Mouse (Mus musculus) midbrain, embryonic 13.5 days (tissue): ENCODE data around the gene March9. TPM values are rescaled to one million over a fixed set of nuclear protein-coding genes. Genes with fewer than 3 reads are reported as not detected.
"Not testable (repeated sequence)": the region's sequence is repeated elsewhere in the genome, so short reads cannot be mapped to it uniquely, and the experiment has no call there.

Experiments
- ATAC-seq: fragments of 200-750 bp; cut with Nextera tagmentation; 2 replicates; pipeline ENCODE4 v1.8.0; 2017; ENCODE audit warnings: mild to moderate bottlenecking, moderate TSS enrichment, moderate library complexity
- H3K27ac ChIP-seq: fragments of 300-500 bp; sonication (generic); 2 replicates; pipeline ENCODE4 v1.5.1; 2015; ENCODE audit warnings: inconsistent platforms, mild to moderate bottlenecking, moderate library complexity
- H3K27me3 ChIP-seq: fragments of 300-500 bp; sonication (generic); 2 replicates; pipeline ENCODE4 v1.6.1; 2015; ENCODE audit warnings: mild to moderate bottlenecking, inconsistent platforms
- H3K36me3 ChIP-seq: fragments of 300-500 bp; sonication (generic); 2 replicates; pipeline ENCODE4 v1.6.1; 2015; ENCODE audit warnings: mild to moderate bottlenecking, inconsistent platforms
- H3K4me1 ChIP-seq: fragments of 300-500 bp; sonication (generic); replicated peaks from 2 replicates; pipeline ENCODE4 v1.6.1; 2015; ENCODE audit warnings: inconsistent platforms
- H3K4me2 ChIP-seq: fragments of 300-500 bp; sonication (generic); replicated peaks from 2 replicates; pipeline ENCODE4 v1.6.1; 2015; ENCODE audit warnings: moderate library complexity, mild to moderate bottlenecking, inconsistent platforms
- H3K4me3 ChIP-seq: fragments of 300-500 bp; sonication (generic); replicated peaks from 2 replicates; pipeline ENCODE4 v1.5.1; 2015; ENCODE audit warnings: mild to moderate bottlenecking, inconsistent platforms
- H3K9ac ChIP-seq: fragments of 300-500 bp; sonication (generic); replicated peaks from 2 replicates; pipeline ENCODE4 v1.6.1; 2015; ENCODE audit warnings: mild to moderate bottlenecking, inconsistent platforms
- H3K9me3 ChIP-seq: fragments of 300-500 bp; sonication (generic); 2 replicates; pipeline ENCODE4 v1.6.1; 2016; ENCODE audit warnings: mild to moderate bottlenecking, inconsistent platforms
- WGBS: fragments of 180-500 bp; shearing (Covaris S2); methylation state at CpG from one replicate; pipeline ENCODE4 v1.1.7; 2015; 5-methylcytosine and 5-hydroxymethylcytosine counted together
- polyA plus RNA-seq: library from polyadenylated mRNA; unstranded; fragments of >200 nt; fragmentation: Nextera tagmentation; extraction: Ambion mirVana; gene quantifications from 2 replicates; pipeline ENCODE4 v1.2.1, GENCODE M21; 2015

The March9 gene
- polyA plus RNA-seq, 1 experiment from 2014 or later, result 6.4 TPM

DNA sequence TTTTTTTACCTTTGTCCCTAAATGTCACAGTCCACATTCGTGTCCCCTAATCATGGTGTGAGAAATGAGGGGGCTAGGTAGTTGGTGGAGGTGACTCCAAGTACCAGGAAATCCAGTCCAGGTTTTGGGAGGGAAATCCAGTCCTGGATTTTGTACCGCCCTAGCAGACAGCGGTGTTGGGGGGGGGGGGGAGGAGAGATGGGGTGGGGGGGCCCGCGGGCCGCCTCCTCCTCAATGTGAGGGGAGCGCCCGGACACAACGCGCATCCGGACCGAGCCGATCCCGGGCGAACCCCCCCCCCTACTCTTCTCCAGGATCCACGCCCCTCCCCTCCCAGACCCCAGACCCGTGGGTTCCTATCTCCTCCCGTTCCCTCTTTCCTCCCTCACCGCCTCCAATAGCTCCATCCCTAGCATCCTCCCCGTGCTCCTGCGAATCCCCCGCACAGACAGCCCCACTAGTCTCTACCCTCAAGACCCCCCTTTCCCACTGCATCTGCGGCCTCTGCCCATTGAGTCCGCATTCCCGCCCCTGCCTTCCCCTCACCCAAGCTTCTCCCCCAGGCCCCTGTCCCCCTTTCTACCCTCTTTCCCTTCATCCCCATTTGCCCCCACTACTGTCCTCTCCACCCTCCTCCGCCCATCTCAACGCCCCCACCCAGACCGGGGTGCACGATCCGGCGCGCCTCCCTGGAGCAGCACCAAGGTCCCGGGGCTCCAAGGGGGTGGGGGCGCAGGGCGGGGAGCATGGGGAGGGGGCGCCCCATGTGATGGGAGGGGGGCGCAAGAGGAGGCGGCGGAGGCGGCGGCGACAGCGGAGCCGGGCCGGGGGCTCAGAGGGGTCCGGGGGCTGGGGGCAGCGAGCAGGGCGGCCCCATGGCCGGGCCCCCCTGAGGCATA is 18.9 kb upstream of the March9 start:
- H3K36me3 ChIP-seq, result peaks cover 8% of the 10 kb centered on the region
- ATAC-seq, result peak; percentile 74
- H3K27me3 ChIP-seq, result peaks cover 37% of the 10 kb centered on the region
- H3K27ac ChIP-seq, result peak overlapping the region; percentile 93
- peak overlapping the region; percentile 72 for H3K4me3 ChIP-seq
- 0% methylated on average over 31 of the region's 49 CpGs for WGBS
- H3K9me3 ChIP-seq, result no peaks in the 10 kb centered on the region
- H3K4me2 ChIP-seq, result peak overlapping the region; percentile 93
- peak overlapping the region; percentile 95 for H3K9ac ChIP-seq
- peaks cover 65% of the 10 kb centered on the region for H3K4me1 ChIP-seq

DNA sequence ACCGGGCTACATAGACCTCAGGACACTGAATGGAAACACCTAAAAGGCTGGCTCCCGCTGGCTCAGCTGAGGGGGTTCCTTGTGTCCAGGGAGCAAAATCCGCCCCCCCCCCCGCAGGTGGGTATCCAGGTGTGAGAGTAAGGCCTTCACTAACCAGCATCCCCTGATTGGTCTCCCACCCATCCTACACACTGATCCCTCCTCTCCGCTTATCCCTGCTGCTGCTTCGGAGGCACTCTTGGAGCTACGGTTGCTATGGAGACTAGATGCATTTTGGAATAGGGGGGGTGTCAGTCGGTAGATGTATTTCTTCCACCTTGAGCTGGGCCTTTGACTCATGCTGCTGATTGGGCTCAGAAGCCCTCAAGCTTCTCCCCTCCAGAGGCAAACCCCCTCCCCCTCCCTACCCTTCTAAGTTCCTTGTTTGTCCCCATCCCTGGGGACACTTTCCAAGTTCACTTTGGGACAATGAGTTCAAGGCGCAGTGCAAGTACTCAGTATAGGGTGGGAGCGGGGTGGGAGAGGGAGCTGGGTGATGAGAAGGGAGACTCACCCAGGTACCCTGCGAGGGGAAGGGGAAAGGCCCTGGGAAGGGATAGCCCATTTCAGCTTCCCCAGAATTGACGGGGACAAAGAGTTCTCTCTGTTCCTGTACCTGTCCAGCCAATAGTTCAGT is 18.2 kb upstream of the March9 start:
- Histone ChIP-seq H3K4me3 (peak overlapping the region; percentile 72), H3K4me2 (peak overlapping the region; percentile 93), H3K36me3 (peaks cover 2% of the 10 kb centered on the region; the same call in 1 of the 2 replicates), H3K27me3 (peaks cover 36% of the 10 kb centered on the region), H3K27ac (peak overlapping the region; percentile 93), H3K9ac (peak overlapping the region; percentile 57), H3K4me1 (peaks cover 62% of the 10 kb centered on the region), H3K9me3 (no peaks in the 10 kb centered on the region)
- 4% methylated on average over 12 of the region's 12 CpGs for WGBS
- peak; percentile 67 for ATAC-seq

DNA sequence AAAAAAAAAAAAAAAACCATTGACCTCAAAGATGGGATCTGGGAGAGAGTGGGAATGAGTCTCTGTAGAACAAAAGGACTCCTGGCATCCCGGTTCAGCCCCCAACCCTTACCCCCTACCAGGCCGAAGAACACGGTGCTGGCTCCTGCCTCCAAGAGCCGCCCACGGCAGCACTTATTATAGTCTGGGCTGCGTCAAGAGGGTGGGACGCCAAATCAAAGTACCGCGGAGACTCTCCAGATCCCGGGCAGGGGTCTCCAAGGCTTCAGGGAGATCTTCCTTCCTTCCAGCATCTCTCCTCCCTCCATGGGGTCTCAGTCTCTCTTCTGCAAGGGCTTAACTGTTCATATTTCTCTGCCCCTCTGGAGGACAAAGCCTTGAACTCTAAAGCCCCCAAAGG is 17.5 kb upstream of the March9 start:
- WGBS, result 2% methylated on average over 10 of the region's 10 CpGs
- peak overlapping the region; percentile 72 for H3K4me3 ChIP-seq
- H3K36me3 ChIP-seq, result no peaks in the 10 kb centered on the region
- no peak for ATAC-seq
- H3K4me1 ChIP-seq, result peaks cover 56% of the 10 kb centered on the region
- peaks cover 31% of the 10 kb centered on the region for H3K27me3 ChIP-seq
- peak overlapping the region; percentile 93 for H3K27ac ChIP-seq
- peak overlapping the region; percentile 57 for H3K9ac ChIP-seq
- H3K9me3 ChIP-seq, result no peaks in the 10 kb centered on the region
- H3K4me2 ChIP-seq, result peak overlapping the region; percentile 93

DNA sequence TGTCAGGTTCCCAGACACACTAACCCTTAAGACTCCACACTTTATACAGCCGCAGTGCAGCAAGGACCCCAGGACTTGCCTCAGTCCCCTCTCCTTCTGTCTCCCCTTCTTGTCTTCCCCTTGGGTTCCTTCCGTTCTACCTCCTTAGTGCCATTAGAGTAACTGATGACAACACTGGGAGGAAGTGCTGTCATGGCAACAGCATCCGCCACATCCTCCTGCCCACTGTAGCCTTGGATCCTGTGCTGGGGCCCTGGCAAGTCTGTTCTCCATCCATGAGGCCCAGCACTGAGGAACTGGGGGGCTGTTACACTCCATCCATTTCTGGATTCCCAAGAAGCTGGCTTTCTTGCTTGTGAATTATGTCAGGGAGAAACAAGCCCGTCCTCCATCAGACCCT is 16.1 kb upstream of the March9 start:
- no peak for ATAC-seq
- Histone ChIP-seq H3K27me3 (peaks cover 25% of the 10 kb centered on the region), H3K4me1 (peaks cover 45% of the 10 kb centered on the region), H3K9me3 (no peaks in the 10 kb centered on the region), H3K36me3 (no peaks in the 10 kb centered on the region), H3K27ac (no peak overlapping the region), H3K4me2 (no peak overlapping the region), H3K4me3 (no peak overlapping the region), H3K9ac (0 out of 2 replicates have a peak overlapping the region, but pooled peaks have one; percentile 7)
- 49% methylated on average over 4 of the region's 4 CpGs for WGBS

DNA sequence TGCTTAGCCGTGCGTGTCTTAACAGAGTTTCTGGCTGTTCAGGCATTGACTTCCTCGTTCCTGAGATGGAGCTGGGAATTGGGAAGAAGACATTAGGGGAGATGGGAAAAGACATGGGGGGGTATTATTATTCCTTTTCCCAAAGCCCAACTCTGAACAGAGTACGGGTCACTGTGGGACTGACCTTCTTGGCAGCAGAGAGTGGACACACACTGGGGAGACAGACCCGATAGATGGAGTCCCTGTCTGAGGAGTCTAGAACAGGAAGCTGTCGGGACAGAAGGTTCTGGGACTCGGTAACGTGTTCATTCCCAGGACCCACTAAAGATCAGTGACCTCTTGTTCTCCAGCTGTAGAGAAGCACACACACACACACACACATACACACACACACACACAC is 15.7 kb upstream of the March9 start:
- Histone ChIP-seq H3K9ac (no peak overlapping the region), H3K27me3 (peaks cover 22% of the 10 kb centered on the region), H3K4me3 (no peak overlapping the region), H3K27ac (no peak overlapping the region), H3K36me3 (no peaks in the 10 kb centered on the region), H3K9me3 (no peaks in the 10 kb centered on the region), H3K4me2 (no peak overlapping the region), H3K4me1 (peaks cover 45% of the 10 kb centered on the region)
- no peak for ATAC-seq
- WGBS, result 80% methylated on average over 8 of the region's 8 CpGs

DNA sequence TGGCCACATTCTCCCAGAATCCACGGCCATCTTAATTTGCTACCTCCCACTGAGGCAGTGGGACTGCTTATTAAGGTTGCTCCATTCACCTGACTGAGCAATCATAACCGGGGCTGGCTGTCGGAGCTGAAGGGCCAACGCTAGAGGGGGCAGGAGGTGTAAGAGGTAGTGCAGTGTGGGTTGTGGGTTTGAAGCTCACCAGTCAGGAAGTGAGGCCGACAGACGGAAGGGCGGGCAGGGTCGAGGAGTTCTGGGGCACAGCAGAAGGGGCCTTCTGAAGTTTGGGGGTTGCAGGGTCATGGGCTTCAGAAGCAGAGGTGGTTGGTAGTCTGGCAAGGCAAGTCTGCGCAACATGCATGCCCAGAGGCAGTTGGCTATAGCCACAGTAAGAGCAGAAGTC is 15.1 kb upstream of the March9 start, which contains the start of gene Agap2:
Gene Agap2 (plus strand): TSS at position 205 of the 400 bp plus-strand sequence.
- ATAC-seq, result no peak
- Histone ChIP-seq H3K27ac (no peak within 1 kb of the TSS), H3K4me1 (peaks cover 41% of the 10 kb centered on the region), H3K36me3 (no peaks in the 10 kb centered on the region), H3K27me3 (peaks cover 16% of the 10 kb centered on the region), H3K9ac (0 out of 2 replicates have a peak within 1 kb of the TSS, but pooled peaks have one; percentile 7), H3K4me2 (no peak within 1 kb of the TSS), H3K4me3 (no peak within 1 kb of the TSS), H3K9me3 (no peaks in the 10 kb centered on the region)
- WGBS, result 68% methylated on average over 9 of the region's 9 CpGs

DNA sequence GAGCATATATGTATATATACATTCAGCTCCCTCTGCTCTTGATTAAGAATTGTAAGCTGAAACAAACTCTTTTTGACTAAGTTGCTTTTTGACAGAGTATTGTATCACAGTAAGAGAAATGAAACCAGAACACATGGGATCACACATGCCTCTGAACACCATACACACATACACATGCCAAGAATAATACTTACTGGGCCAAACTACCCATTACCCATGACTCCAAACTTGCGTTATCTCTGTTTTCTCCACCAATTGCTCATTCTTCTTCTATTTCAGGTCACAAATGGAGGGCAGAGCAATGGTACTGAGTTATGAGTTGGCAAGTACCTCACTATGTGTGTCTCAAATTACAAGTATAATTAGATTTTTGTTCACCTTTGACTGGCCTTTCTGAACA is 14.0 kb upstream of the March9 start:
- no peak for ATAC-seq
- H3K4me2 ChIP-seq, result no peak overlapping the region
- H3K9ac ChIP-seq, result no peak overlapping the region
- H3K36me3 ChIP-seq, result no peaks in the 10 kb centered on the region
- H3K4me3 ChIP-seq, result no peak overlapping the region
- no peak overlapping the region for H3K27ac ChIP-seq
- no peaks in the 10 kb centered on the region for H3K9me3 ChIP-seq
- peaks cover 12% of the 10 kb centered on the region for H3K27me3 ChIP-seq
- WGBS, result 90% methylated on average over 1 of the region's 1 CpGs
- H3K4me1 ChIP-seq, result peaks cover 40% of the 10 kb centered on the region

DNA sequence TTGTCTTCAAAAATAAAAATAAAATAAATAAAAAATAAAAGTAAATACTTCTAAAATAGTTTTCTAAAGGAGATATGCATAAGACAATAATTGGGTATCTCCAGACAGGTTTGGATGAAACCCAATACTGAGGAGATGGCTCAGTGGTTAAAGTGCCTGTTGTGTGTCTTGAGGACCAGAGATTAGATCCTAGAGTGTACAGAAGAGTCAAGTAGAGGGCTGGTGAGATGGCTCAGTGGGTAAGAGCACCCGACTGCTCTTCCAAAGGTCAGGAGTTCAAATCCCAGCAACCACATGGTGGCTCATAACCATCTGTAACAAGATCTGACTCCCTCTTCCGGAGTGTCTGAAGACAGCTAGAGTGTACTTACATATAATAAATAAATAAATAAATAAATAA is 13.0 kb upstream of the March9 start:
- H3K4me3 ChIP-seq, H3K9ac ChIP-seq, H3K36me3 ChIP-seq, ATAC-seq, H3K9me3 ChIP-seq, H3K27ac ChIP-seq, H3K4me2 ChIP-seq: not testable (repeated sequence)
- Histone ChIP-seq H3K27me3 (peaks cover 12% of the 10 kb centered on the region), H3K4me1 (peaks cover 44% of the 10 kb centered on the region)
- 84% methylated on average over 2 of the region's 2 CpGs for WGBS

DNA sequence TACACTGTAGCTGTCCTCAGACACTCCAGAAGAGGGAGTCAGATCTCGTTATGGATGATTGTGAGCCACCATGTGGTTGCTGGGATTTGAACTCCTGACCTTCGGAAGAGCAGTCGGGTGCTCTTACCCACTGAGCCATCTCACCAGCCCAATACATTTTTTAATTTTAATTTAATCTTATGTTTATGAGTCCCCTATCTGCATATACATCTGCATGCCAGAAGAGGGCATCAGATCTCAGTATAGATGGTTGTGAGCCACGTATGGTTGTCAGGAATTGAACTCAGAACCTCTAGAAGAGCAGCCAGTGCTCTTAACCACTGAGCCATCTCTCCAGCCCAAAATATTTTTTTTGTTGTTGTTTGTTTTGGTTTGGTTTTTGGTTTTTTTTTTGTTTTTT is 12.3 kb upstream of the March9 start:
- peaks cover 12% of the 10 kb centered on the region for H3K27me3 ChIP-seq
- not testable (repeated sequence) for H3K9ac ChIP-seq, H3K4me3 ChIP-seq, ATAC-seq, H3K27ac ChIP-seq, H3K4me2 ChIP-seq, H3K9me3 ChIP-seq
- peaks cover 42% of the 10 kb centered on the region for H3K4me1 ChIP-seq
- H3K36me3 ChIP-seq, result peaks cover 14% of the 10 kb centered on the region
- WGBS, result 90% methylated on average over 4 of the region's 4 CpGs

DNA sequence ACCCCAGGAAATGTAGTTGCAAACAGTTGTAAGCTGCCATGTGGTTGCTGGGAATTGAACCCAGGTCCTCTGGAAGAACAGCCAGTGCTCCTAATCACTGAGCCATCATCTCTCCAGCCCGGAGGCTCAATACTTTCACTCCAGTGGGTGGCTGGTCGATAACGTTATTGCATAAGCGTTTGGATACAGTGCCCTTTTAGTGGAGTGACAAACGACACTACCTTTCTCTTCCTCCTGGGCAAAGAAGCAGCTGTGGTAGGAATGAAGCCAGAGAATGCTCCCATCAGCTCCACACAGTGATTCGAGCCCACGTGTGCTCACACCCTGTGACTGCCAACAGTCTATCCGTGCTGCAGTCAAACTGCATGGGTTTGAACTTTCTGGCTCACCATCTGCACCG is 11.2 kb upstream of the March9 start:
- H3K27ac ChIP-seq, result peak overlapping the region; percentile 79; the same call in 1 of the 2 replicates
- H3K9ac ChIP-seq, result peak overlapping the region; percentile 80
- no peaks in the 10 kb centered on the region for H3K9me3 ChIP-seq
- no peak for ATAC-seq
- H3K27me3 ChIP-seq, result peaks cover 11% of the 10 kb centered on the region
- H3K4me3 ChIP-seq, result peak overlapping the region; percentile 66
- peaks cover 25% of the 10 kb centered on the region for H3K36me3 ChIP-seq
- 81% methylated on average over 9 of the region's 9 CpGs for WGBS
- peak overlapping the region; percentile 70 for H3K4me2 ChIP-seq
- H3K4me1 ChIP-seq, result peaks cover 35% of the 10 kb centered on the region

DNA sequence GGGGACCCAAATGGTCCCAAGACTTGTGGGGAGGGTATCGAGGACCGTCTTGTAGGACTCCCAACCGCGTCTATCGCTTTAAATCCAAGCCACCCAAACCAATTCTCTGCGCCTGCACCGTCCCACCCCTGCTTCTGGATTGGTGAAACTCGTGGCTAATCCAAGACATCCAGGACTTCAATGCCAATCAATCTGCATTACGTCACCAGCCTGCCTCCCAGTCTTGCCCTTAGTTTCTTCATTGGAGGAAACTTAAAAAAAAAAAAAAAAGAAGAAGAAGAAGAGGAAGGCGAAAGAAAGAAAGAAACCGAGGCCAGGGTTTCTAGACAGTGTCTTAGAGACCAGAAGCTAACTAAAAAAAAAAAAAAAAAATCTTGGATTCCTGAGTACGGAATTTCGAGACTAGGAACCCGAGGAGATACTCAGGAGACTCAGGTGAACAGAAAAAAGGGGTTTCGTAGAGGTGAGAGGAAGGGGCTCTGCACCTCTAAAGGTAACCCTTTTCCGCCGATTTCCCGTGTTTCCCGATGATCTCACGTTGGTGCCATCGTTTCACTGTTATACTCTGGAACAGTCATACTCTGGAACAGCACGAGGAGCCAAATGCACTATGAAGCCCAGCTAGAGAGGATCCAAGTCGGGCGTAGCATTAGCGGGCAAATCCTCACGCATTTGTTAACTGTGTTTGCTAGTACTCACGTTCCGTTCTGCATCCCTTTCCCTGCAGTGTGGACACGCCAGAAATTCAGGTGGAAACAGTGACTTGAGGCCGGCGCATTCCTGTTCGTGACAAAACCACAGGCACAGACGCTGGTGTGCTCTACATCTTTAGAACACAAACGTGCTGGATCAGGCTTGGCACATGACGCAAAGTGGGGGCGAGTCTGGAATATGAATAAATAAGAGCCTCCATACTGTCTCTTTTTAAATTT is 10.5 kb upstream of the March9 start, which contains the start of gene Tspan31:
Gene Tspan31 (minus strand): TSS at position 75 of the 932 bp plus-strand sequence.
- 2% methylated on average over 36 of the region's 36 CpGs for WGBS
- H3K9me3 ChIP-seq, result no peaks in the 10 kb centered on the region
- peak within 1 kb of the TSS; percentile 70 for H3K4me2 ChIP-seq
- peak within 1 kb of the TSS; percentile 92 for H3K27ac ChIP-seq
- peaks cover 39% of the 10 kb centered on the region for H3K4me1 ChIP-seq
- H3K27me3 ChIP-seq, result 0 out of 2 replicates have a peak, but pooled peaks cover 5% of the 10 kb centered on the region
- H3K36me3 ChIP-seq, result peaks cover 32% of the 10 kb centered on the region
- H3K9ac ChIP-seq, result peak within 1 kb of the TSS; percentile 80
- ATAC-seq, result peak; percentile 94
- peak within 1 kb of the TSS; percentile 66 for H3K4me3 ChIP-seq
